Mouse (Mus musculus): ENCODE data around the gene Slc25a20.

GRCm38 (mm10) chr9:108633846-108634245 is 28.0 kb upstream of the Slc25a20 start:
- TF ChIP-seq CTCF (conservative IDR thresholded peaks at IDR 0.05; ENCODE audit: insufficient read depth, insufficient read length, low read depth, low read length) (no peak), POLR2A (IDR thresholded peaks at IDR 0.05; ENCODE audit: low read depth, low read length) (no peak)

All from kidney, adult 2 months (tissue).